Mouse (Mus musculus): ENCODE measurements around the gene Edc3.

Edc3 gene

GRCm38 (mm10) chr9:57800325-57800975 lies 92.1 kb downstream of the Edc3 start:
- no peak for DNase-seq (ENCODE audit: low read depth, low spot score)

All from telencephalon, adult 2 months (tissue).